Mouse (Mus musculus) forebrain, embryonic 16.5 days (tissue): ENCODE data around the gene Fnip1. TPM values are rescaled to one million over a fixed set of nuclear protein-coding genes. Genes with fewer than 3 reads are reported as not detected.
"Not testable (repeated sequence)": the region's sequence is repeated elsewhere in the genome, so short reads cannot be mapped to it uniquely, and the experiment has no call there.

Source experiments
- ATAC-seq: fragments of 200-750 bp; cut with Nextera tagmentation; 2 replicates; pipeline ENCODE4 v1.8.0; 2017; ENCODE audit warnings: mild to moderate bottlenecking, moderate library complexity
- H3K27ac ChIP-seq: fragments of 300-500 bp; sonication (generic); 2 replicates; pipeline ENCODE4 v1.5.1; 2014; ENCODE audit warnings: low read length, control low read depth
- H3K27me3 ChIP-seq: fragments of 300-500 bp; sonication (generic); replicated peaks from 2 replicates; pipeline ENCODE4 v1.6.1; 2014; ENCODE audit warnings: low read length; ENCODE audit not compliant: control insufficient read depth, insufficient read depth
- H3K36me3 ChIP-seq: fragments of 300-500 bp; sonication (generic); 2 replicates; pipeline ENCODE4 v1.6.1; 2014; ENCODE audit not compliant: control insufficient read depth, insufficient read depth
- H3K4me1 ChIP-seq: fragments of 300-500 bp; sonication (generic); replicated peaks from 2 replicates; pipeline ENCODE4 v1.6.1; 2014; ENCODE audit warnings: low read length; ENCODE audit not compliant: control insufficient read depth, insufficient read depth
- H3K4me2 ChIP-seq: fragments of 300-500 bp; sonication (generic); 2 replicates; pipeline ENCODE4 v1.6.1; 2014; ENCODE audit warnings: mild to moderate bottlenecking, low read length, control low read depth
- H3K4me3 ChIP-seq: fragments of 300-500 bp; sonication (generic); replicated peaks from 2 replicates; pipeline ENCODE4 v1.5.1; 2014; ENCODE audit warnings: mild to moderate bottlenecking, low read length, control low read depth
- H3K9ac ChIP-seq: fragments of 300-500 bp; sonication (generic); replicated peaks from 2 replicates; pipeline ENCODE4 v1.6.1; 2014; ENCODE audit warnings: low read depth, low read length, control low read depth
- H3K9me3 ChIP-seq: fragments of 300-500 bp; sonication (generic); 2 replicates; pipeline ENCODE4 v1.6.1; 2016; ENCODE audit warnings: low read length; ENCODE audit not compliant: control insufficient read depth
- WGBS: fragments of 180-500 bp; shearing (Covaris S2); extraction: QIAGEN DNeasy Blood & Tissue Kit; methylation state at CpG from one replicate; pipeline ENCODE4 v1.1.7; 2014; 5-methylcytosine and 5-hydroxymethylcytosine counted together
- polyA plus RNA-seq: library from polyadenylated mRNA; unstranded; fragments of >200 nt; fragmentation: Nextera tagmentation; extraction: Ambion mirVana; gene quantifications from 2 replicates; pipeline ENCODE4 v1.2.1, GENCODE M21; 2015

Gene Fnip1
- polyA plus RNA-seq, 1 experiment from 2014 or later = 12.9 TPM

- H3K9ac ChIP-seq = no peak overlapping the region
Measured at GRCm38 (mm10) chr11:54439691-54440029, 1.7 kb downstream of the Fnip1 start.

GRCm38 (mm10) chr11:54450757-54451156 is 12.8 kb downstream of the Fnip1 start:
- H3K36me3 ChIP-seq, H3K27me3 ChIP-seq, H3K27ac ChIP-seq, ATAC-seq, H3K4me3 ChIP-seq, H3K4me1 ChIP-seq, H3K4me2 ChIP-seq, H3K9me3 ChIP-seq, H3K9ac ChIP-seq: not testable (repeated sequence)
- 90% methylated on average over 3 of the region's 3 CpGs for WGBS

More at GRCm38 (mm10) chr11:54439691-54440029, 1.7 kb downstream of the Fnip1 start:
- no peaks in the 10 kb centered on the region for H3K9me3 ChIP-seq
- no peak overlapping the region; the same call in 1 of the 2 replicates for H3K4me3 ChIP-seq
- H3K36me3 ChIP-seq = no peaks in the 10 kb centered on the region
- 60% methylated on average over 3 of the region's 3 CpGs for WGBS
- no peak overlapping the region for H3K27ac ChIP-seq
- no peak for ATAC-seq
- H3K4me2 ChIP-seq = peak overlapping the region; percentile 78
- H3K4me1 ChIP-seq = peaks cover 17% of the 10 kb centered on the region
- no peaks in the 10 kb centered on the region for H3K27me3 ChIP-seq

GRCm38 (mm10) chr11:54454516-54454915 is 16.5 kb downstream of the Fnip1 start:
- WGBS = 84% methylated on average over 1 of the region's 1 CpGs
- H3K4me2 ChIP-seq = no peak overlapping the region
- H3K4me1 ChIP-seq = no peaks in the 10 kb centered on the region
- no peak overlapping the region for H3K27ac ChIP-seq
- no peaks in the 10 kb centered on the region for H3K36me3 ChIP-seq
- no peak for ATAC-seq
- no peak overlapping the region for H3K9ac ChIP-seq
- no peaks in the 10 kb centered on the region for H3K9me3 ChIP-seq
- H3K4me3 ChIP-seq = no peak overlapping the region
- H3K27me3 ChIP-seq = no peaks in the 10 kb centered on the region

- 80% methylated on average over 2 of the region's 2 CpGs for WGBS
Measured at GRCm38 (mm10) chr11:54456875-54457274, 18.9 kb downstream of the Fnip1 start.

GRCm38 (mm10) chr11:54458168-54458567 is 20.2 kb downstream of the Fnip1 start:
- H3K9ac ChIP-seq = no peak overlapping the region
- no peaks in the 10 kb centered on the region for H3K4me1 ChIP-seq
- 95% methylated on average over 1 of the region's 1 CpGs for WGBS
- H3K9me3 ChIP-seq = no peaks in the 10 kb centered on the region
- H3K36me3 ChIP-seq = no peaks in the 10 kb centered on the region
- H3K27me3 ChIP-seq = no peaks in the 10 kb centered on the region
- H3K4me3 ChIP-seq = no peak overlapping the region
- no peak for ATAC-seq
- no peak overlapping the region for H3K27ac ChIP-seq
- no peak overlapping the region for H3K4me2 ChIP-seq

More at GRCm38 (mm10) chr11:54456875-54457274, 18.9 kb downstream of the Fnip1 start:
- Histone ChIP-seq H3K36me3 (no peaks in the 10 kb centered on the region), H3K27ac (no peak overlapping the region), H3K9ac (no peak overlapping the region), H3K4me3 (no peak overlapping the region), H3K27me3 (no peaks in the 10 kb centered on the region), H3K4me2 (no peak overlapping the region), H3K9me3 (no peaks in the 10 kb centered on the region), H3K4me1 (no peaks in the 10 kb centered on the region)
- no peak for ATAC-seq

GRCm38 (mm10) chr11:54464557-54465244 is 26.7 kb downstream of the Fnip1 start:
- no peak overlapping the region for H3K4me2 ChIP-seq
- no peaks in the 10 kb centered on the region for H3K9me3 ChIP-seq
- no peaks in the 10 kb centered on the region for H3K36me3 ChIP-seq
- no peaks in the 10 kb centered on the region for H3K27me3 ChIP-seq
- no peak overlapping the region for H3K9ac ChIP-seq
- no peak for ATAC-seq
- 85% methylated on average over 3 of the region's 3 CpGs for WGBS
- no peak overlapping the region for H3K4me3 ChIP-seq
- no peaks in the 10 kb centered on the region for H3K4me1 ChIP-seq
- H3K27ac ChIP-seq = no peak overlapping the region

- Histone ChIP-seq H3K4me1 (no peaks in the 10 kb centered on the region), H3K36me3 (peaks cover 3% of the 10 kb centered on the region; the same call in 1 of the 2 replicates), H3K27me3 (no peaks in the 10 kb centered on the region), H3K27ac (no peak overlapping the region), H3K4me3 (no peak overlapping the region), H3K9me3 (no peaks in the 10 kb centered on the region; the same call in 1 of the 2 replicates), H3K4me2 (no peak overlapping the region), H3K9ac (no peak overlapping the region)
- no peak for ATAC-seq
- 96% methylated on average over 4 of the region's 4 CpGs for WGBS
Measured at GRCm38 (mm10) chr11:54472231-54472630, 34.2 kb downstream of the Fnip1 start.

- H3K27ac ChIP-seq = no peak overlapping the region
- H3K9me3 ChIP-seq = 0 out of 2 replicates have a peak, but pooled peaks cover 2% of the 10 kb centered on the region
- H3K9ac ChIP-seq = no peak overlapping the region
- 85% methylated on average over 1 of the region's 1 CpGs for WGBS
- no peak overlapping the region for H3K4me2 ChIP-seq
- 0 out of 2 replicates have a peak, but pooled peaks cover 2% of the 10 kb centered on the region for H3K36me3 ChIP-seq
- no peaks in the 10 kb centered on the region for H3K4me1 ChIP-seq
- H3K4me3 ChIP-seq = no peak overlapping the region
- no peaks in the 10 kb centered on the region for H3K27me3 ChIP-seq
- ATAC-seq = no peak
Measured at GRCm38 (mm10) chr11:54478414-54478813, 40.4 kb downstream of the Fnip1 start.

- no peak overlapping the region for H3K27ac ChIP-seq
- no peak overlapping the region for H3K9ac ChIP-seq
- H3K9me3 ChIP-seq = no peaks in the 10 kb centered on the region
- no peak overlapping the region for H3K4me3 ChIP-seq
- no peak for ATAC-seq
- H3K4me2 ChIP-seq = no peak overlapping the region
- H3K27me3 ChIP-seq = no peaks in the 10 kb centered on the region
- WGBS = 91% methylated on average over 3 of the region's 3 CpGs
- H3K4me1 ChIP-seq = no peaks in the 10 kb centered on the region
- H3K36me3 ChIP-seq = no peaks in the 10 kb centered on the region
Measured at GRCm38 (mm10) chr11:54486041-54486440, 48.0 kb downstream of the Fnip1 start.
